Mouse (Mus musculus): Measurements from ENCODE around the gene Vps13d.
A peak's percentile ranks its signal among the peaks of the same experiment; 100 is the strongest.

Vps13d gene

DNA sequence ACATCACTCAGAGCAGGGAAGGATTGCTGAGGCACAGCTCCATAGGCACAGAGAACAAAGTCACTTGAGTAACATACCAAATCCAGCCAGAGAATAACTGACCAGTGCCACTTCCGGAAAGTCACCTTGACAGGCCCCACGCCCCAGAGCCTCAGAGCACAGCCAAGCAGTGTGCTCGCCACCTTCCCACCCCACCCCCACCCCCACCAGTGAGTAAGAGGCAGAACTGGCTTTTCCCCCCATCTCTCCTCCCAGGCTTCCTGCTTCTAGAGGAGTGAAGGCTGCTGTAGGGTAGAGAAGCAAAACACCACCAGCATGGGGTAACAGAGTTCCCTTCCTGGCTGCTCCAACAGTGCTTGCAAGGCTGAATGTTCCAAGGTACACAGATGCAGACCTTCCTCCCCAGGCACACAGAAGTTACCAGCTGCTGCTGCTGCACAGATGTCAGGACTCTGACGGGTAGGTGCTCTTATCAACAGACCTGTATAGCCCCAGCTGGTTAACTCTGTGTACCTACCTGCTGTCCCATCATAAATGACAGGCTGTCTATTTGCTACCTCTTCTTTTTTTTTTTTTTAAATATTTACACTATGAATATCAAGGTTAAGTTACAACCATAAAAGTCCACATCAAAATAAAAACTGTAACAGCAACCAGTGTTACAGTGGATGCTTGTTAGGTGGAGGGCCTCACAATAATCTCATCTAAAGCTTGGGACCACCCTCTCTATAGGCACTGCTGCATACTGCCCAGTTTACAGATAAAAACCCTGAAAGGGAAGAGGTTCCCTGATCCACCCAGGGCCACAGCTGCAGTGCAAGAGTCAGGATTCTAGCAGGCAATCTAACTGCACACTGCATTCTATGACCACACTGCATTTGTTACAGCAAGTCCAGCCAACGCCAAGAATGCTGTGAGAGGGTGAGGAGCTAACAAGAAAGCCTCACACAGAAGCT lies 47.5 kb downstream of the Vps13d start:
- no peak for DNase-seq (ENCODE audit: low read depth, low spot score)
- no peaks in the 10 kb centered on the region for H3K27me3 ChIP-seq (ENCODE audit: control insufficient read depth, insufficient read depth, low read length, poor library complexity, severe bottlenecking)

DNA sequence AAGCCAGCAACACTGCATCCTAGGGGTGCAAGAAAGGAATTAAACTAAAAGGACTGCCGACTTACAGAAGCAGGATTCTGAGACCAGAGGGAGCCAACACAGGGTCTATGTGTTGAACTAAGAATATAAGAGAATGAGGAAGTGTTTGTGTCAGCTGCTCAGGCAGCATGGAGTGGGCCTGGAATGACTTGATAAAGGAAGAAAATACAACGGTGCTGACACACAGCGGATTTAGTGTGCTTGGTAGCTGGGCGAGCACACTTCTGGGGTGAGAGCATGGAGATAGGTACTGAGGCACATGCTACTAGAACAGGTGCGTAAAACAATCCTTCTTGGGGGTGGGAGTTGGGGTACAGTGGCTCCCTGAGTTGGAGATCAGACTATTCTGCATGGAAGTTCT lies 51.3 kb downstream of the Vps13d start:
- Histone ChIP-seq H3K27me3 (ENCODE audit: control insufficient read depth, insufficient read depth, low read length, poor library complexity, severe bottlenecking) (no peaks in the 10 kb centered on the region), H3K36me3 (ENCODE audit: control insufficient read depth, insufficient read depth, low read length, poor library complexity, severe bottlenecking) (peaks cover 10% of the 10 kb centered on the region; the same call in 1 of the 2 replicates)
- DNase-seq (ENCODE audit: low read depth, low spot score), result no peak

More for the DNA sequence above, 47.5 kb downstream of the Vps13d start:
- H3K36me3 ChIP-seq (ENCODE audit: control insufficient read depth, insufficient read depth, low read length, poor library complexity, severe bottlenecking), result peaks cover 10% of the 10 kb centered on the region; the same call in 1 of the 2 replicates

DNA sequence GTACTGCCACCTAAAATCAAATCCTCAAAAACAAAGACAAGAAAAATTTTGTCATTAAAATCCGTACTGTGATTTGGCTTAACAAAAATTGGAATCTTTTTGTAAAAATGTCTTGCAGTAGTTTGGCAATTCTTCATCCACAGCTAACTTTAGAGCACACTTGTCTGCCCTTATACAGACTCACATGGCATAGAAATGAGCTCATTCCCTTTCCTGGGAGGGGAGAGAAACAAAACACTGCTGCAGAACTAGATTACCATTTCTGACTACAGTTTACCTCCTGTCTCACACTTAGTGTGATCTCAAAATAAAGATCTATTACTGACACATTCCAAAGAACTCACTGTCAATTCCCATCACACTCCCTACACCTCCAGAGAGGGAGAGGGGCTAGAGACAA lies 58.1 kb downstream of the Vps13d start:
- Histone ChIP-seq H3K36me3 (ENCODE audit: control insufficient read depth, insufficient read depth, low read length, poor library complexity, severe bottlenecking) (peaks cover 7% of the 10 kb centered on the region; the same call in 1 of the 2 replicates), H3K27me3 (ENCODE audit: control insufficient read depth, insufficient read depth, low read length, poor library complexity, severe bottlenecking) (no peaks in the 10 kb centered on the region)
- DNase-seq (ENCODE audit: low read depth, low spot score), result no peak

DNA sequence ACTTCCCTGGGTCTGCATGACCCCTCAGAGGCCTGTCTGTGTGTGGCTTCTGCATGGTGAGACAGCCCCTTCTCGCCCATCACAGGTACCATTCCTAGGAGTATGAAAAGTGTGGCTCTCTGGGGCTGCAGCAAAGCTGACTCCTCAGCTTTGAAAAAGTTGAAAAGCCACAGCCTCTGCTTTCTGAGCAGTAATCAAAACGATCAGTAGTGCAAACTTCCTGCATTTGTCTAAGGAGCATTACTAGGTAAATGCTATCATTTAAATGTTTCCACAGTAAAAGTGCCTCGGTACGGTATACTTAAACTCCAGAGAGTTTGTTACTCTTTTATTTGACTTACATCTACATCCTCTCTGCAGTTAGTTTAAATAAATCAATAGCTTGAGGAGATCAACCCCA lies 59.3 kb downstream of the Vps13d start:
- DNase-seq (ENCODE audit: low read depth, low spot score), result no peak
- Histone ChIP-seq H3K27me3 (ENCODE audit: control insufficient read depth, insufficient read depth, low read length, poor library complexity, severe bottlenecking) (no peaks in the 10 kb centered on the region), H3K36me3 (ENCODE audit: control insufficient read depth, insufficient read depth, low read length, poor library complexity, severe bottlenecking) (peaks cover 7% of the 10 kb centered on the region)

DNA sequence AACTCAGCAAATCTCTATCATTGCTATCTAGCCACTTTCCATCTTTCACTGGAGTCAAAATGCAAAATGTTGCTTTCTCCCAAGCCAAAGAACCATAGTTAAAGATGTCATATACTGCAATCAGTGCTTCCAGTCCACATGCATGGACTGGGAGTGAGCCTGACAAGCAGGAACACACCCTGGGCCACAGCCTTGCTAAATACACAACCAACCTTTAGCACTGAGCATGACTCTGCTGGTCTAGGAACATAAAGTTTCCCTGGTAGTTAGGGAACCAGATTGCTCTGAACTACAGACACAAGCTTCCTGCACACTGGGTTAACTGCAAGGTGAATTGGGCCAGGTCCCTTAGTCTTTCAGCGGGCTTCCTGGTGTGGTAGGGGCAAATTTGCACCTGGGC lies 64.0 kb downstream of the Vps13d start:
- no peaks in the 10 kb centered on the region for H3K27me3 ChIP-seq (ENCODE audit: control insufficient read depth, insufficient read depth, low read length, poor library complexity, severe bottlenecking)
- DNase-seq (ENCODE audit: low read depth, low spot score), result no peak
- H3K36me3 ChIP-seq (ENCODE audit: control insufficient read depth, insufficient read depth, low read length, poor library complexity, severe bottlenecking), result peaks cover 5% of the 10 kb centered on the region

DNA sequence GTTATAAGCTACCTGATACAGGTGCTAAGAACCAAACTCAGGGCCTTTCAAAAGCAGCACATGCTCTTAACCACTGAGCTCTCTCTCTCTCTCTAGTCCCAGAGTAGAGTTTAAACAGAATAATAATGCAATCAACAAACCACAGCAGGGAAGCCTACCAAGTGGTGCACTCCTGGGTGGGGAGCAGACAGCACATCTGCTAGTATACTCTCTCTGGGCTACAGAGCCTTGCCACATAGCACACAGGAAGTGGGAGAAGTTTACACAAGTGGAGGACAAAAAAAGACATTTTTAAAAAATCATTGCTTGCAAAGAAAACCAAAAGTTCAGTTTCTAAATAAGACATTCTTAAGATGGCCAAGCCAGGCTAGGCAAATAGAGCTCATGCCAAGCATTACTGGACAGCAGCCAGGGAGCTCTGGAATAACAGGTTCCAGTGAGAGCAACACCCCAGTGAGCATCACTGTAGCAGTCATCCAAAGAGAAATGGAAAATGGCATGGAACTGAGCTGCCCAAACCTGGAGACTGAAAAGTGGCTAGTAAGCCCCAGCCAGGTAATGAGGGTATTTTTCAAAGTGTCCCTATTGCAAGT lies 64.8 kb downstream of the Vps13d start:
- Histone ChIP-seq H3K27me3 (ENCODE audit: control insufficient read depth, insufficient read depth, low read length, poor library complexity, severe bottlenecking) (no peaks in the 10 kb centered on the region), H3K36me3 (ENCODE audit: control insufficient read depth, insufficient read depth, low read length, poor library complexity, severe bottlenecking) (peaks cover 5% of the 10 kb centered on the region)
- DNase-seq (ENCODE audit: low read depth, low spot score), result no peak

DNA sequence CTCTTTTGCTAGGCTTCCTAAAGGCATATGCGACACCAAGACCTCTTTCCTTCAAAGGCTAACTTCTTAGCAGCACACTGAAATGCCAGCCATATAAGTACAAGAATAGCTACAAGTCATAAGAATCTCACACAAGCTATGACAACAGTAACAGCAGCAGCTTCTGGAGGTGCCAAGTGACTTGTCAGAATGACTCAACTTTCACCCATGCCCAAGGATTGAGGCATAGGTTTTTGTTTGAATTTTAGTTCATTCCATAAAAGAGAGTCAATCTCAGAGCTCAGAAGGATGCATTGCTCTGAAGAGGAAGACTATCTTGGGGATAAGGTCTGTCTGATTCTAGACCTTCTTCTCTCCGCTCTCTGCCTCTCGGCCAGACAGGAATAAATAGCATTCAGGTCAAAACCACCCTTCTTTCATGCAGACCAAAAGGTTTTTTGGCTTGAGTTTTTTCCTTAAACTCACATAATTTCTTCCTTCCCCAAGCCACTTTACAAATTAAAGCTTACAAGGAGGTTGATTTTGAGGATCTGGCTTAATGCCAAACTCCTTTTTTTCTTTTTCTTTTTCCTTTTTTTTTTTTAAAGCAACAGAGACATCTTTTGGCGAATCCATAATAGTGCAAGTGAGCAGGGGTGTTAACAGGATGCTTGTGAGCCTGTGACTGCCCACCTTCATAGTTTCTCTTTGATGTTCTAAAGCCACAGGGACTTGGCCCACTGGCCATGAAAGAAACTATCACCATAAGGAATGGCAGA lies 69.2 kb downstream of the Vps13d start:
- Histone ChIP-seq H3K27me3 (ENCODE audit: control insufficient read depth, insufficient read depth, low read length, poor library complexity, severe bottlenecking) (no peaks in the 10 kb centered on the region), H3K36me3 (ENCODE audit: control insufficient read depth, insufficient read depth, low read length, poor library complexity, severe bottlenecking) (peaks cover 10% of the 10 kb centered on the region)
- DNase-seq (ENCODE audit: low read depth, low spot score), result no peak

DNA sequence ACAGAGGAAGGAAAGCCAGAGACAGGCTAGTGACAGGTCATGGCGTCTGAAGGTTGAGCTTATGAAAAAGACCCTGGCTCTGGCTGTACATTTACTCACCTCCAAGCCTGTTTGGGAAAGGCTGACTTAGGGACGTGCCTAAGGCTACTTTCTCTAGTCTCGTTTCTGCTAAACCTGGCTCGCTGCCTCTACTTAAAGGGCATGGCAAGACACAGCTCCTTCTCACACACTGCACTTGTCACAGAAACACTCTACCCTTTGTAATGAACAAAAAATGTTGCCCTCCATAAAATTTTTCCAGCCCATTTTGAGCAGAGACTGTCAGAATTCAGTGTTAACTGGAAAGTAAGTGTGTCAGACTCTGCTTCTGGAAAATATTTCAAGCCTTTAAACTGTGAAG lies 70.4 kb downstream of the Vps13d start:
- DNase-seq (ENCODE audit: low read depth, low spot score), result no peak

DNA sequence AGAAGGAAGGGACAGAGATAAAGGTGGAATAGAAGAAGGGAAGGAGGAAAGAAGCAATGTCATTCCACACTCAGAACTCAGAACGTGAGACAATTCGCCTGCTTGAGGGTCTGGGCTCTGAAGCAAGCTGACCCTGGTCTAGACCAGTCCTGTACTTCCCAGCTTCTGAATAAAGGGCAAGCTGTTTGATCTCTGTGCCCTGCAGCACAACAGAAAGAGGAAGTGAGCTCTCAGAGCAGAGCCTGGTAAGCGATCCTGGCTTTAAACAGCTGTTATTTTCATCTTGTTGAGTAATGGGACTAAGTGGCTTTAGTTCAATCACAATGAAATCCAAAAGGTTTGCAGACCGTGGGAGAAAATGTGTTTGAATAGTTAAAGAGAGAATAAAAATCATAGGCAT lies 83.2 kb downstream of the Vps13d start:
- Histone ChIP-seq H3K27me3 (ENCODE audit: control insufficient read depth, insufficient read depth, low read length, poor library complexity, severe bottlenecking) (no peaks in the 10 kb centered on the region), H3K36me3 (ENCODE audit: control insufficient read depth, insufficient read depth, low read length, poor library complexity, severe bottlenecking) (peaks cover 5% of the 10 kb centered on the region; the same call in 1 of the 2 replicates)
- peak; percentile 61 for DNase-seq (ENCODE audit: low read depth, low spot score)

More for the DNA sequence above, 70.4 kb downstream of the Vps13d start:
- H3K36me3 ChIP-seq (ENCODE audit: control insufficient read depth, insufficient read depth, low read length, poor library complexity, severe bottlenecking), result peaks cover 10% of the 10 kb centered on the region
- H3K27me3 ChIP-seq (ENCODE audit: control insufficient read depth, insufficient read depth, low read length, poor library complexity, severe bottlenecking), result no peaks in the 10 kb centered on the region

DNA sequence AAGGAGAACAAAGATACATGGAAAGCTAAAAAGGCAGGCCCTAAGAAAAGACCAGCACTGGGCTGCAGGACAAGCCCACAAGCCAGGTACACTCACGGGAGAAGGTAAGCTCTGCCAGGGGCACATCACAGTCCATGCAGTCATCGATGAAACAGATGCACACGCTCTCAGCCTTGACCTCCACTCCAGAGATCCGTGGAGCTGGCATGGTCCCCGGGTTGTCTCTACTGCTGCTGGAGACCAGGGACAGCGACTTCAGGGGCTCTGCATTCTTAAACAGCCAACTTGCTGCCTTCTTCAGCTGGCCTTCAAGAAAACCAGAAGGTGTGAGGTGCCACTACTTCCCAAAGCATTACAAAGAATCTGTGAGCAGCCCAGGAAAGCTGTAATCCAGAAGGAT lies 84.1 kb downstream of the Vps13d start:
- no peak for DNase-seq (ENCODE audit: low read depth, low spot score)
- H3K36me3 ChIP-seq (ENCODE audit: control insufficient read depth, insufficient read depth, low read length, poor library complexity, severe bottlenecking), result peaks cover 6% of the 10 kb centered on the region; the same call in 1 of the 2 replicates
- H3K27me3 ChIP-seq (ENCODE audit: control insufficient read depth, insufficient read depth, low read length, poor library complexity, severe bottlenecking), result no peaks in the 10 kb centered on the region

DNA sequence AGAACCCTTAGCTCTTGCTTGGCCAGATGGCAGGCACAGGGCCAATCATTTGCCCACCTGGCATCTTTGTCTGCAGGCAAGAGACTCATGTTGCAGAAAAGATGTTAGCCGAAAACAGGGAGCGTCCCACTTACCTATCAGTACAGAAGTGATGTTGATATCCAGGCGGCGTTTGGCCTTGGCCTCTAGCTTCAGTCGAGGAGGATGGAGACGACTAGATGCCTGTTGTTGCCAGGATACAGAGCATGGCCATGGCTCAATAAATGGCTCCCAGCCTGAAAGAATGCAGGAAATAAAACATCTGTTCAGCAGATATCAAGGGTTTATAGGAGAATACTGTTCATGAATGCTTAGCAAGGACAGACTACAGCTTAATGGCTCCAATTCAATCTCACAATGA lies 88.0 kb downstream of the Vps13d start:
- no peak for DNase-seq (ENCODE audit: low read depth, low spot score)

DNA sequence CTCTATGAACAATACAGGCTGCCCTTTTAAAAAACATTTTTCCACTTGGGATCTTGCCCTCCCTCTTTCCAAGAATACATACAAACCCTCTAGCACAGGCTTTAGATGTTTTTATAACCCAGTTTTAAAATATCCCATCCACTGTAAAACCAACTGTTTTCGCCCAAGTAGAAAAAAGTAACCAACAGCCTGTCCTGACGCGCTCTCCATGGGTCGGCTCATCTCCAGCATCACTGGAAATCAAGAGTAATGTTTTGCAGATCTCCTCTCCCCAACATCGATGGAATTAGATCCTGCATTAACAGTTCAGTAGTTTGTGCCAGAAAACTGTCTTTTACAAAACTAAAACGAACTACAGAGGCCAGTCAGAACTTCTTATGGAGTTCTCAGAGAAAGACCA lies 89.5 kb downstream of the Vps13d start:
- no peak for DNase-seq (ENCODE audit: low read depth, low spot score)
- Histone ChIP-seq H3K27me3 (ENCODE audit: control insufficient read depth, insufficient read depth, low read length, poor library complexity, severe bottlenecking) (no peaks in the 10 kb centered on the region), H3K36me3 (ENCODE audit: control insufficient read depth, insufficient read depth, low read length, poor library complexity, severe bottlenecking) (peaks cover 7% of the 10 kb centered on the region)

More for the DNA sequence above, 88.0 kb downstream of the Vps13d start:
- Histone ChIP-seq H3K27me3 (ENCODE audit: control insufficient read depth, insufficient read depth, low read length, poor library complexity, severe bottlenecking) (no peaks in the 10 kb centered on the region), H3K36me3 (ENCODE audit: control insufficient read depth, insufficient read depth, low read length, poor library complexity, severe bottlenecking) (peaks cover 7% of the 10 kb centered on the region)

DNA sequence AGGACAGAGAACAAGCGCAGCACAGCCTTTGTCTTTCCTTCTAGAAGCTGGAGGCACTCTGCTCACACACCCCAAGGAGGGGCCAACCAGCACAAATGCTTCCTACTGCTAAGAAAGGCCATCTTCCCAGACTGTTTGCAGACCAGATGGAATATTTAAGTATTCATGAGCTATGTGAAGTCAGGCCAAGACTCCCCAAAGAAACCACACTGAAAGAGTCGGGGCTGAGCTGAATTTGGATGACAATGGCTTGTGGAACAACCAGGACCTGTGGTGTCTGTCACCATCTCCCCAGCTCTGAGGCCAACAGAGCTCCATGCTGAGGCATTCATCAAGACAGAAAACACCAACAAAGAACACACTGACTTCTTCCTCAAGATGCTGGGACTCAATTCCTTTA lies 89.9 kb downstream of the Vps13d start:
- Histone ChIP-seq H3K36me3 (ENCODE audit: control insufficient read depth, insufficient read depth, low read length, poor library complexity, severe bottlenecking) (peaks cover 6% of the 10 kb centered on the region), H3K27me3 (ENCODE audit: control insufficient read depth, insufficient read depth, low read length, poor library complexity, severe bottlenecking) (no peaks in the 10 kb centered on the region)
- no peak for DNase-seq (ENCODE audit: low read depth, low spot score)

DNA sequence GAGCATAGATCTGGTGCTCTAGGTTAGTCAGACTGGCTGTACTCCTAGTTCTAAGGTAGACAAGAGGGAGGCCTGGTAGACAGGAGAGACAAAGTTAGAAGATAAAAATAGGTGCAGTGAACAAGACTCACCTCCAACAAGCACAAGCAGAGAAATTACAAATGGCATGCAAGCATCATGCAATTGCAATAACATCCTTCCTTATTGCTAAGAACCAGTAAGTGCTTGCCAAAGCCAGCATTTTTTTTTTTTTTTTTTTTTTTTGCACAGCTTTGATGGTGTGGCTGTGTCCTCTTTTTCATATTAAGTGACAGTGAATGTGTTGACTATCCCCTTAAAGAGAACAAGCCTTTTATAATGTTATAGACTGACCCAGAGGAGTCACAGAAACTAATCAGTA lies 91.2 kb downstream of the Vps13d start:
- DNase-seq (ENCODE audit: low read depth, low spot score), result no peak
- Histone ChIP-seq H3K36me3 (ENCODE audit: control insufficient read depth, insufficient read depth, low read length, poor library complexity, severe bottlenecking) (peaks cover 9% of the 10 kb centered on the region), H3K27me3 (ENCODE audit: control insufficient read depth, insufficient read depth, low read length, poor library complexity, severe bottlenecking) (no peaks in the 10 kb centered on the region)

Measured in splenic B cell, adult 2 months (primary cell).